Mouse (Mus musculus) testis, adult 2 months (tissue): Measurements from ENCODE around the gene Hnrnpd. TPM values are rescaled to one million over a fixed set of nuclear protein-coding genes. Genes with fewer than 3 reads are reported as not detected.

Source experiments
- H3K27ac ChIP-seq: fragments of 200-500 bp; 2 replicates; pipeline ENCODE4 v1.5.1; 2012; ENCODE audit warnings: low read depth, low read length; ENCODE audit not compliant: control insufficient read depth, insufficient read depth
- H3K27me3 ChIP-seq: fragments of 200-500 bp; 2 replicates; pipeline ENCODE4 v1.6.1; 2012; ENCODE audit warnings: mild to moderate bottlenecking, low read length, moderate library complexity; ENCODE audit not compliant: control insufficient read depth, insufficient read depth
- H3K36me3 ChIP-seq: fragments of 200-500 bp; 2 replicates; pipeline ENCODE4 v1.6.1; 2012; ENCODE audit warnings: mild to moderate bottlenecking, low read length; ENCODE audit not compliant: control insufficient read depth, insufficient read depth
- H3K4me1 ChIP-seq: fragments of 200-500 bp; 2 replicates; pipeline ENCODE4 v1.6.1; 2012; ENCODE audit warnings: low read length; ENCODE audit not compliant: control insufficient read depth, insufficient read depth
- H3K4me3 ChIP-seq: fragments of 200-500 bp; 2 replicates; pipeline ENCODE4 v1.5.1; 2012; ENCODE audit warnings: low read depth, mild to moderate bottlenecking, low read length, moderate library complexity, mixed read lengths; ENCODE audit not compliant: control insufficient read depth
- CTCF ChIP-seq: fragments of 200-500 bp; IDR thresholded peaks from 2 replicates; pipeline ENCODE4 v1.5.1; 2012; ENCODE audit warnings: low read depth, mild to moderate bottlenecking, inconsistent platforms, low read length, moderate library complexity; ENCODE audit not compliant: control insufficient read depth, insufficient read depth, insufficient replicate concordance
- POLR2A ChIP-seq: fragments of 200-500 bp; IDR thresholded peaks from 2 replicates; pipeline ENCODE4 v1.6.1; 2012; ENCODE audit warnings: low read depth, mild to moderate bottlenecking, inconsistent platforms, low read length, moderate library complexity; ENCODE audit not compliant: control insufficient read depth
- polyA plus RNA-seq: library from polyadenylated mRNA; depleted of rRNA; stranded (reverse); fragments of >200 nt; gene quantifications from 2 replicates; pipeline ENCODE4 v1.2.3, GENCODE M21; 2012

The Hnrnpd gene
- polyA plus RNA-seq, 1 experiment: 28.3 TPM

GRCm38 (mm10) chr5:100006324-100007039, 27.7 kb upstream of the Hnrnpd start:
- Histone ChIP-seq H3K27me3 (no peaks in the 10 kb centered on the region), H3K36me3 (no peaks in the 10 kb centered on the region), H3K4me1 (no peaks in the 10 kb centered on the region), H3K4me3 (no peak overlapping the region), H3K27ac (no peak overlapping the region)
- TF ChIP-seq POLR2A (no peak), CTCF (no peak)

DNA sequence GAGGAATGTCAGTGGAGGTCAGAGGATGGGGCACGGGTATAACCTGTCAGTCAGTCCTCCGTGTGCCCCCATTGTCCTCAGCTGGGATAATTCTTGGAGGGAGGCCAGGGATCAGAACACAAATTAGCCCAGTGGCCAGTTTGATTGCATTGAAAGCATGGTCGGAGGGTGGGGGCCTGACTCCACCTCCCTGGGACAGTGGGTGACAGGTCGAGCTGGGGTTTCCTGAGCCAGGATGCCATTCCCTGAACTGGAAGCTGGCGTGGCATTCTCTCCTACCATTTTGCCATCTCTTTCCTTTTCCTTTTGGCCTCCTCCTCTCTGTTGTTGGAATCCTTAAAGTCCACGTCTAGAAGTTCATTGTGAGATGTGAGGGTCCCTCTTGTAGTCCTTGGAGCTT, 27.2 kb upstream of the Hnrnpd start:
- Histone ChIP-seq H3K36me3 (no peaks in the 10 kb centered on the region), H3K4me1 (no peaks in the 10 kb centered on the region), H3K4me3 (no peak overlapping the region), H3K27me3 (no peaks in the 10 kb centered on the region), H3K27ac (no peak overlapping the region)
- no peak for TF ChIP-seq POLR2A
- TF ChIP-seq CTCF: no peak

GRCm38 (mm10) chr5:100005431-100005830, 26.7 kb upstream of the Hnrnpd start:
- H3K27ac ChIP-seq: no peak overlapping the region
- no peak overlapping the region for H3K4me3 ChIP-seq
- no peaks in the 10 kb centered on the region for H3K36me3 ChIP-seq
- H3K27me3 ChIP-seq: no peaks in the 10 kb centered on the region
- no peaks in the 10 kb centered on the region for H3K4me1 ChIP-seq
- TF ChIP-seq POLR2A: no peak
- TF ChIP-seq CTCF: no peak

DNA sequence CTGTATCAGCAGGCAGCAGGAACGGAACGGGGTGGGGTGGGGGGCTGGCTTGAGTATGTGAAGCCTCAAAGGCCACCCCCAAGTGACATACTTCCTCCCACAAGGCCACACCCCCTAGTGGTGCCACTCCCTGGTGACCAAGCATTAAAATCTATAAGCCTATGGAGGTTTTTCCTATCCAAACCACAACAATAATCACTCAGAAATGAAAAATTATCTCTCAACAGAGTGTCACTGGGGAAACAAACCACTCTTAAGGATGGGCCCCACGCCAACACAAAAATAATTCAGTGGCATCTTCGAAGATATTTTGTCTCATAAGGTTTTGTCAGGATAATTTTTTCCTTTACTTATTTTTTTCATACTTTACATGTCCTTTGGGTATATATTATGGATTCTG, 25.2 kb upstream of the Hnrnpd start:
- H3K36me3 ChIP-seq: no peaks in the 10 kb centered on the region
- no peak for TF ChIP-seq CTCF
- H3K27ac ChIP-seq: no peak overlapping the region
- no peaks in the 10 kb centered on the region for H3K27me3 ChIP-seq
- no peak overlapping the region for H3K4me3 ChIP-seq
- no peaks in the 10 kb centered on the region for H3K4me1 ChIP-seq

- Histone ChIP-seq H3K36me3 (no peaks in the 10 kb centered on the region), H3K27me3 (no peaks in the 10 kb centered on the region), H3K27ac (no peak overlapping the region), H3K4me3 (no peak overlapping the region), H3K4me1 (no peaks in the 10 kb centered on the region)
- no peak for TF ChIP-seq POLR2A
These were observed 21.8 kb upstream of the Hnrnpd start for GRCm38 (mm10) chr5:100000500-100000899.

GRCm38 (mm10) chr5:100000048-100000447, 21.3 kb upstream of the Hnrnpd start:
- no peaks in the 10 kb centered on the region for H3K27me3 ChIP-seq
- no peaks in the 10 kb centered on the region for H3K36me3 ChIP-seq
- no peak for TF ChIP-seq POLR2A
- no peak for TF ChIP-seq CTCF
- no peak overlapping the region for H3K4me3 ChIP-seq
- no peaks in the 10 kb centered on the region for H3K4me1 ChIP-seq
- no peak overlapping the region for H3K27ac ChIP-seq

DNA sequence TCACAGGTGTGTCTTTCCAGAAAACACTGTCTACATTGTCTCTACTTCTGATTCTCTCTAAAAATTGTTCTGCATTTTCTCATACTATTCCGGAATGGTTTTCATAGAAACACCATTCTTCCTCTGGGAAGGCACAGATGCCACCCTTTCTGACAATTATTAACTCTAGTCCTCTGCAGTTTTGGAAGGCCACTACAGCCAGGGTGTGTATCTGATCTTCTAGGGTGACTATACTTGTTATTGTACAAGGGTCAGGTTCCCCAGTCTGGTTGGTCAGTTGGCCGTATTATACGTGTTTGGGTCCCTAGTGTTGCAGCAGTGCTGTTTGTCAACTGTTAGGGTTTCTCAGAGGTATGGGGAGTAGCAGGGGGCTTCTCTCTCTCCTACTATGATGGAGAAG, 15.9 kb upstream of the Hnrnpd start:
- H3K27me3 ChIP-seq: no peaks in the 10 kb centered on the region
- TF ChIP-seq POLR2A (no peak), CTCF (no peak)

DNA sequence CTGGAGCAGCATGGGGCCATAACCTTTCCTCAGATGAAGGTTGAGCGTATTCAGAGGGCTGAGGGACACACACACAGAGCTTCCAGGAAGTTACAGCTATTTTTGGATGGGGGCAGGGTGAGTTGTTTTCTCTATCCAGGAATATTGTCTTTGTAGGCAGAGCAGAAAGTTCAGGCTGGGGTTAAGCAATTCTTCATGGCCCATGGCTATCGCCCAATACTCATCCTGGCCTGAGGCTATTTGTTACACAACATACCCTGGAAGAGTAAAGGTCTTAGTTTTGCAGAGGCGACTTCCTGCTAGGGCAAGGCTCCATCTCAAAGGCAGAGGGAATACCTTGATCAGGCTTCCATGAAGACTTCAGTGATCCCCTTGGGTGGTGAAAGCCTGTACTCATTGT, 15.4 kb upstream of the Hnrnpd start:
- H3K36me3 ChIP-seq: no peaks in the 10 kb centered on the region
- no peak overlapping the region for H3K27ac ChIP-seq
- H3K4me3 ChIP-seq: no peak overlapping the region
- no peaks in the 10 kb centered on the region for H3K4me1 ChIP-seq
- TF ChIP-seq CTCF (no peak), POLR2A (no peak)
- H3K27me3 ChIP-seq: no peaks in the 10 kb centered on the region

More for the DNA sequence above, 15.9 kb upstream of the Hnrnpd start:
- H3K4me1 ChIP-seq: no peaks in the 10 kb centered on the region
- no peaks in the 10 kb centered on the region for H3K36me3 ChIP-seq
- H3K27ac ChIP-seq: no peak overlapping the region
- no peak overlapping the region for H3K4me3 ChIP-seq
